Comparison of ENCODE assay signal across 9 mouse cellular contexts in the genomic region with DNA sequence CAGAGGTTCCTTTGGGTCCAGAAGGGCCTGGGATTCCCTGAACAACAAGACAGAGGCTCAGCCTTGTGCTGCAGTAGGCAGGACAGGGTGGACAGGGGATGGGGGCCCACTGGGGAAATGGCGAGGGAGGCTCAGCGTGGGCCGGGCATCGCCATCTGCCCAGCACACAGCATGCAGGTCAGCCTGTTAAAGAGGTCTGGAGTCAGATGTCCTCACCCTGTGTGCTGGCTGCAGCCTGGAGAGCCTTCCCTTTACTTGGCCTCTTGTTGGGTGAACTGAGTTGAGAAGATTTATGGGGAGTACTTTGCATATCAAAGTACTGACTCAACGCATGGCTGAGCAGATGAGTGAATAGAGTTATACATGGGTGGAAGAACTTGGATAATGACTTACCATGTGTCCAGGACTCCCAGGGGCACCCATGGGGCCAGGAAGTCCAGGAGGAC. TPM values are rescaled to one million over a fixed set of nuclear protein-coding genes. Genes with fewer than 3 reads are reported as not detected.
DNase-seq lines count a peak whose midpoint lies in the region; ATAC-seq lines count a peak whose summit lies in the region.
"Had no signal": no experiment of that assay in that cellular context is flagged by ENCODE, and none has a peak within 500 bp of the region (broad histone marks: within the 10 kb centered on the region; RNA-seq: fewer than 3 reads in every experiment).

No protein-coding gene starts in this region.

- WGBS in kidney, embryonic 16.5 days, result 16% methylated on average over 5 of the region's 5 CpGs
- WGBS in hindbrain, embryonic 11.5 days, result 19% methylated on average over 5 of the region's 5 CpGs
- 10% methylated on average over 5 of the region's 5 CpGs for WGBS in neural tube, embryonic 15.5 days

- no peak for DNase-seq in kidney, postnatal 14 days
- peak; percentile 77 for DNase-seq in embryo, embryonic 10 days (ENCODE audit: low spot score)
- peak; percentile 58 for DNase-seq in hindbrain, embryonic 11.5 days (ENCODE audit: low spot score)
- no peak for DNase-seq in spleen, postnatal 36 days (ENCODE audit: low spot score in 2 of 2)
- no peak for DNase-seq in natural killer cell, adult 2 months (ENCODE audit: low spot score in 2 of 2)
- DNase-seq in layer of hippocampus, adult 8-10 months (ENCODE audit: low spot score in 2 of 2), result no peak

- H3K27me3 ChIP-seq in kidney, embryonic 16.5 days (ENCODE audit: insufficient read depth, low read length), result no peaks in the 10 kb centered on the region
- H3K27me3 ChIP-seq in hindbrain, embryonic 11.5 days (ENCODE audit: control insufficient read depth, insufficient read depth, low read length), result no peaks in the 10 kb centered on the region
- no peaks in the 10 kb centered on the region for H3K27me3 ChIP-seq in neural tube, embryonic 15.5 days (replicated peaks)
- H3K27me3 ChIP-seq: liver, embryonic 15.5 days had no signal

- no peak overlapping the region for H3K4me2 ChIP-seq in kidney, embryonic 16.5 days (replicated peaks; ENCODE audit: low read depth, low read length)
- peak overlapping the region; percentile 20; the same call in 1 of the 2 replicates for H3K4me2 ChIP-seq in hindbrain, embryonic 11.5 days (replicated peaks; ENCODE audit: low read depth, low read length)
- no peak overlapping the region; the same call in 1 of the 2 replicates for H3K4me2 ChIP-seq in neural tube, embryonic 15.5 days
- H3K4me2 ChIP-seq: liver, embryonic 15.5 days had no signal

- H3K36me3 ChIP-seq in kidney, embryonic 16.5 days (ENCODE audit: insufficient read depth, low read length), result peaks cover 9% of the 10 kb centered on the region; the same call in 1 of the 2 replicates
- H3K36me3 ChIP-seq in hindbrain, embryonic 11.5 days (ENCODE audit: control insufficient read depth, insufficient read depth, low read length), result no peaks in the 10 kb centered on the region
- H3K36me3 ChIP-seq in neural tube, embryonic 15.5 days, result no peaks in the 10 kb centered on the region
- H3K36me3 ChIP-seq: liver, embryonic 15.5 days had no signal

- H3K9me3 ChIP-seq in kidney, embryonic 16.5 days (ENCODE audit: low read length), result no peaks in the 10 kb centered on the region
- H3K9me3 ChIP-seq in hindbrain, embryonic 11.5 days (ENCODE audit: control insufficient read depth, low read length), result no peaks in the 10 kb centered on the region
- no peaks in the 10 kb centered on the region for H3K9me3 ChIP-seq in neural tube, embryonic 15.5 days (replicated peaks)
- H3K9me3 ChIP-seq: liver, embryonic 15.5 days had no signal

- H3K4me1 ChIP-seq in kidney, embryonic 16.5 days (ENCODE audit: insufficient read depth, low read length), result peaks cover 26% of the 10 kb centered on the region
- H3K4me1 ChIP-seq in hindbrain, embryonic 11.5 days (replicated peaks; ENCODE audit: control insufficient read depth, insufficient read depth, low read length), result peaks cover 13% of the 10 kb centered on the region
- H3K4me1 ChIP-seq in neural tube, embryonic 15.5 days, result peaks cover 19% of the 10 kb centered on the region
- H3K4me1 ChIP-seq: liver, embryonic 15.5 days had no signal

- peak overlapping the region; percentile 84 for H3K27ac ChIP-seq in kidney, embryonic 16.5 days (ENCODE audit: low read length)
- peak overlapping the region; percentile 85 for H3K27ac ChIP-seq in hindbrain, embryonic 11.5 days (ENCODE audit: low read depth, low read length)
- no peak overlapping the region; the same call in 1 of the 2 replicates for H3K27ac ChIP-seq in neural tube, embryonic 15.5 days (replicated peaks)
- H3K27ac ChIP-seq: liver, embryonic 15.5 days had no signal

- 0 out of 2 replicates have a peak overlapping the region, but pooled peaks have one; percentile 25 for H3K9ac ChIP-seq in kidney, embryonic 16.5 days (replicated peaks; ENCODE audit: low read length)
- H3K9ac ChIP-seq in hindbrain, embryonic 11.5 days (ENCODE audit: low read depth, low read length), result peak overlapping the region; percentile 20; the same call in 1 of the 2 replicates
- no peak overlapping the region for H3K9ac ChIP-seq in neural tube, embryonic 15.5 days (replicated peaks)
- H3K9ac ChIP-seq: liver, embryonic 15.5 days had no signal

- ATAC-seq in kidney, embryonic 16.5 days (ENCODE audit: low FRiP score, low TSS enrichment), result peak; percentile 88
- ATAC-seq in hindbrain, embryonic 11.5 days (ENCODE audit: low FRiP score), result peak; percentile 88
- peak; percentile 74 for ATAC-seq in neural tube, embryonic 15.5 days (ENCODE audit: low FRiP score)

- H3K4me3 ChIP-seq in kidney, embryonic 16.5 days (ENCODE audit: low read length), result no peak overlapping the region
- H3K4me3 ChIP-seq in hindbrain, embryonic 11.5 days (ENCODE audit: low read depth, low read length), result no peak overlapping the region
- no peak overlapping the region for H3K4me3 ChIP-seq in neural tube, embryonic 15.5 days (replicated peaks)
- H3K4me3 ChIP-seq: liver, embryonic 15.5 days had no signal

RNA-seq across cellular contexts. Expression of a gene that starts 23.0 kb away (rescaled TPM):
- polyA plus RNA-seq in kidney, embryonic 16.5 days (2015; fragmentation: Nextera tagmentation; extraction: Ambion mirVana), result 230 and 247 TPM in 2 replicates
- 19.2 and 22.7 TPM in 2 replicates for polyA plus RNA-seq in hindbrain, embryonic 11.5 days (2014; fragmentation: Nextera tagmentation; extraction: Ambion mirVana)
- 20.1 and 30.6 TPM in 2 replicates for polyA plus RNA-seq in neural tube, embryonic 15.5 days (2015; fragmentation: Nextera tagmentation; extraction: Ambion mirVana)
- total RNA-seq in layer of hippocampus, adult 8-10 months (2022), result 1 to 10 TPM; 3.7 to 6.5 (median 5.2) TPM

RNA-seq across cellular contexts. Expression of a gene that starts 30.0 kb away (rescaled TPM):
- polyA plus RNA-seq in kidney, embryonic 16.5 days (2015; fragmentation: Nextera tagmentation; extraction: Ambion mirVana), result 859 and 884 TPM in 2 replicates
- polyA plus RNA-seq in hindbrain, embryonic 11.5 days (2014; fragmentation: Nextera tagmentation; extraction: Ambion mirVana), result 430 and 463 TPM in 2 replicates
- 533 and 582 TPM in 2 replicates for polyA plus RNA-seq in neural tube, embryonic 15.5 days (2015; fragmentation: Nextera tagmentation; extraction: Ambion mirVana)
- total RNA-seq in layer of hippocampus, adult 8-10 months (2022), result 100 to 1,000 TPM; 333 to 412 (median 383) TPM

RNA-seq across cellular contexts. Expression of a gene that starts 30.3 kb away (rescaled TPM):
- 35.1 and 39.0 TPM in 2 replicates for polyA plus RNA-seq in kidney, embryonic 16.5 days (2015; fragmentation: Nextera tagmentation; extraction: Ambion mirVana)
- 17.3 and 18.2 TPM in 2 replicates for polyA plus RNA-seq in hindbrain, embryonic 11.5 days (2014; fragmentation: Nextera tagmentation; extraction: Ambion mirVana)
- 40.0 and 41.5 TPM in 2 replicates for polyA plus RNA-seq in neural tube, embryonic 15.5 days (2015; fragmentation: Nextera tagmentation; extraction: Ambion mirVana)
- total RNA-seq in layer of hippocampus, adult 8-10 months (2022), result 10 to 100 TPM; 22.1 to 26.4 (median 24.2) TPM

Comparison
In these comparisons a context has a peak if more than half of its experiments do, and no peak if none do; other contexts are left out.
1. DNase-seq: peak in embryo, embryonic 10 days (single experiment) and hindbrain, embryonic 11.5 days (single experiment); none in kidney, postnatal 14 days (single experiment), spleen, postnatal 36 days (0 of 2), natural killer cell, adult 2 months (0 of 2) and layer of hippocampus, adult 8-10 months (0 of 2).
2. Peak in every context shown above with its lines, with median percentiles within 50 percentile points of each other: ATAC-seq.